Mouse (Mus musculus): ENCODE measurements around the gene Gm21103. TPM values are rescaled to one million over a fixed set of nuclear protein-coding genes. Genes with fewer than 3 reads are reported as not detected.

Gene Gm21103
- not detected for total RNA-seq (2023)

DNA sequence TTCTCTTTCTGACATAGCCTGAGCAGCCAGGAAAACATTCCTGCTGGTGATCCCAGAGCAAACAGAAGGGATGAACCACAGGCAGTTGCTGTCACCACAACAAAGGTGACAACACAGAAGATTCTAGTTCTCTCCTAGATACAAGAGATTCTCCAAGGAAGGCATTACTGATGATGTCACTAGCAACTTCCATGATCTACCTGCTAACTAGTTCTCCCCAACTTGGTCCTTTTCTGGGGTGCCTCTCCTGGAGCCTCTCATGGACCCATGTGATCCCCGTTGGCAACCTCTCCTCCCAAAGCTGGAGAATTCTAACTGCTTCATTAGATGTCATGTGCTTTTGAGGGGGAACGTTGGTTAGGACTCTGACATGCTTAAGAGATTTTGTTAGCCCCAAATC is at the start of gene Gm21103:
Gm21103 (minus strand) TSS at position 101 of the 400 bp plus-strand sequence.

DNA sequence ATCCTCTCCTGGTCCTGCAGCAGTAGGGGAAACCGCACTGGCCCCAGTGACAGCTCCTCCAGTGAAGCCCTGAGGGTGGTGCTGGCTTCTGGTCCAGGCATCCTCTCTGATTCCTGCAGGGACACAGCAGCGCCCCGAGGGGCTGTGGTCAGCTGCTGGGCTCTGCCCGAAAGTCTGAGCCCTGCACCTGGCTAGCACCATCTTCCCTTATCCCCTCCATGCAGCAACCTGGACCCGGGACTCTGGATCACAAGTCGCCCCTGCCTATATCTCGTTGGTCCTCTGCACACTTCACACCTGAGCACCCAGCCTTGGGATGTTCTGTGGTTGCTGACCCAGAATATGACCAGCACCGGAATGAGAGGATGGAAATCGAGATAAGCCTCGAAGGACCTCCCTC is 38.9 kb upstream of the Gm21103 start, which contains the start of gene Gm3618:
Gm3618 (minus strand) TSS at position 101 of the 400 bp plus-strand sequence.

DNA sequence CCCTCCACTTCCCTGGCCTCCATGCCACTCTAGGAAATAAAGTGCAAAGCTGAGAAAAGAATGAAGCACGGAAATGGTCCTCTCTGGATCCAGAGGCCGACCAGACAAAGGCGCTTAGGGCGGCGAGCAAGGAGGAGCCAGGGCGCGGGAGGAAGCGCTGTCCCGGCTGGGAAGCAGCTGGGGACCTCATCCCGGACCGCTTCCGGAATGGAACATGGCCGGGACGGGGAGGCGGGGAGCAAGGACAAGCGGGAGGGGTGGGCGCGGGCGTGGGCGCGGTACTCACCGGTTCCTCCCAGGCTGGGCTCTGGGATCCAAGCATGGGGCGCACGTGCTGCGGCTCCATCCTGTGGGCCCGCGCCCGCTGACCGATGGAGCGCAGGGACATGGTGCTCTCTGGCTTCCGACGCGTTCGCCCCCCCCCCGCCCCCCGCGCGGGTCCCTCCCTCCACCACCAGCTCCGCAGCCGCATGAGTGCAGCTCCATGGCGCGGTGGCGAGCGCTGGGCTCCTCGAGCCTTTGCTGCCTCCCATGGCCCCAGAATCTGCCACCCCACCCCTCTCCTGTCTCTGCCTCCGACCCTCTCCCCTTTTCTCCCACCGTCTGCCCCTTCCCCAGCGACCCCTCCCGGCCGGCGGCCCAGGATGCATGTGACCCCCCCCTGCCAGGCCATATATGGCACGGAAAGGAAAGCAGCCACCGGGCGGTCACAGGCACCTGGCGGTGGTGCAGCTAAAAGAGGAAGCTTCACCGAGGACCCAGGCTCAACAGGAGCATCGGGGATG is 17.5 kb downstream of the Gm21103 start, which contains the start of gene Gm3411:
Gm3411 (minus strand) TSS at position 320 of the 785 bp plus-strand sequence.

Other genes starting within 250 kb of the Gm21103 start
- gene Gm6337, start 246.6 kb downstream of the Gm21103 start, total RNA-seq (2023), result not detected
- not detected for gene Gm8206, start 210.9 kb downstream of the Gm21103 start, total RNA-seq (2023)
- gene Gm3468, start 196.2 kb downstream of the Gm21103 start, total RNA-seq (2023), result not detected
- not detected for gene Gm3476, start 179.0 kb downstream of the Gm21103 start, total RNA-seq (2023)
- gene Gm21560, start 85.6 kb downstream of the Gm21103 start, total RNA-seq (2023), result not detected
- not detected for gene Gm3411, start 17.6 kb downstream of the Gm21103 start, total RNA-seq (2023)
- not detected for gene Gm3618, start 38.8 kb upstream of the Gm21103 start, total RNA-seq (2023)
- not detected for gene Gm16440, start 85.5 kb upstream of the Gm21103 start, total RNA-seq (2023)
- gene Gm3591, start 107.6 kb upstream of the Gm21103 start, total RNA-seq (2023), result not detected
- not detected for gene Gm3594, start 139.8 kb upstream of the Gm21103 start, total RNA-seq (2023)
- not detected for gene Gm8356, start 232.4 kb upstream of the Gm21103 start, total RNA-seq (2023)

All from neutrophil, adult 59 days (primary cell).